Mouse (Mus musculus) cerebellum, adult 18-20 months (tissue): Measurements from ENCODE around the gene Fgfr2.
A peak's percentile ranks its signal among the peaks of the same experiment; 100 is the strongest.

Experiments
- DNase-seq, 2 experiments: peaks; one replicate each; pipeline ENCODE4 v3.0.0; 2021

The Fgfr2 gene

GRCm38 (mm10) chr7:132193606-132194005 is 929.5 kb downstream of the Fgfr2 start:
- DNase-seq: no peak

- no peak for DNase-seq
These were observed 935.7 kb downstream of the Fgfr2 start for GRCm38 (mm10) chr7:132187456-132187855.

- DNase-seq: peak in 1 of 2 experiments; percentile 9
These were observed 939.2 kb downstream of the Fgfr2 start for GRCm38 (mm10) chr7:132183892-132184404.

- no peak for DNase-seq
These were observed 941.5 kb downstream of the Fgfr2 start for GRCm38 (mm10) chr7:132181586-132182198.

- no peak for DNase-seq
These were observed 942.1 kb downstream of the Fgfr2 start for GRCm38 (mm10) chr7:132181042-132181441.

GRCm38 (mm10) chr7:132179049-132179448 is 944.1 kb downstream of the Fgfr2 start:
- no peak for DNase-seq

GRCm38 (mm10) chr7:132174787-132175186 is 948.4 kb downstream of the Fgfr2 start:
- DNase-seq: no peak

- no peak for DNase-seq
These were observed 948.9 kb downstream of the Fgfr2 start for GRCm38 (mm10) chr7:132174296-132174695.

GRCm38 (mm10) chr7:132172220-132172619 is 950.9 kb downstream of the Fgfr2 start:
- no peak for DNase-seq

- DNase-seq: no peak
These were observed 951.4 kb downstream of the Fgfr2 start for GRCm38 (mm10) chr7:132171716-132172115.

- no peak for DNase-seq
These were observed 953.6 kb downstream of the Fgfr2 start for GRCm38 (mm10) chr7:132169419-132170169.

- no peak for DNase-seq
These were observed 955.9 kb downstream of the Fgfr2 start for GRCm38 (mm10) chr7:132167239-132167638.

- no peak for DNase-seq
These were observed 960.9 kb downstream of the Fgfr2 start for GRCm38 (mm10) chr7:132162254-132162653.

- DNase-seq: no peak
These were observed 964.7 kb downstream of the Fgfr2 start for GRCm38 (mm10) chr7:132158321-132159025.

GRCm38 (mm10) chr7:132154368-132154961 is 968.7 kb downstream of the Fgfr2 start, which contains the start of gene Cpxm2:
Gene Cpxm2 (minus strand): TSS chr7:132154739.
- no peak for DNase-seq

GRCm38 (mm10) chr7:132153725-132154147 is 969.4 kb downstream of the Fgfr2 start:
- peak in 1 of 2 experiments; percentile 4 for DNase-seq

- DNase-seq: no peak
These were observed 977.8 kb downstream of the Fgfr2 start for GRCm38 (mm10) chr7:132145227-132145800.

- DNase-seq: no peak
These were observed 994.5 kb downstream of the Fgfr2 start for GRCm38 (mm10) chr7:132128687-132129086.

GRCm38 (mm10) chr7:132124948-132125347 is 998.2 kb downstream of the Fgfr2 start:
- no peak for DNase-seq

GRCm38 (mm10) chr7:132123211-132123610 is 999.9 kb downstream of the Fgfr2 start:
- no peak for DNase-seq

GRCm38 (mm10) chr7:132119817-132120216 is 1003.3 kb downstream of the Fgfr2 start:
- DNase-seq: no peak

GRCm38 (mm10) chr7:132111770-132112169 is 1011.4 kb downstream of the Fgfr2 start:
- DNase-seq: no peak

- no peak for DNase-seq
These were observed 1012.8 kb downstream of the Fgfr2 start for GRCm38 (mm10) chr7:132110308-132110707.
